Mouse (Mus musculus) embryo, embryonic 10 days (tissue): ENCODE measurements at regions not wholly inside any gene's neighbourhood (a gene's known extent, or its start where the extent isn't known, plus 50 kb on each side); places are given as distances from the start of the nearest gene placed in this dataset.
A peak's percentile ranks its signal among the peaks of the same experiment; 100 is the strongest.

Source experiments
- DNase-seq: peaks from one replicate; pipeline ENCODE4 v3.0.0-alpha.2; 2015; ENCODE audit warnings: low spot score

DNA sequence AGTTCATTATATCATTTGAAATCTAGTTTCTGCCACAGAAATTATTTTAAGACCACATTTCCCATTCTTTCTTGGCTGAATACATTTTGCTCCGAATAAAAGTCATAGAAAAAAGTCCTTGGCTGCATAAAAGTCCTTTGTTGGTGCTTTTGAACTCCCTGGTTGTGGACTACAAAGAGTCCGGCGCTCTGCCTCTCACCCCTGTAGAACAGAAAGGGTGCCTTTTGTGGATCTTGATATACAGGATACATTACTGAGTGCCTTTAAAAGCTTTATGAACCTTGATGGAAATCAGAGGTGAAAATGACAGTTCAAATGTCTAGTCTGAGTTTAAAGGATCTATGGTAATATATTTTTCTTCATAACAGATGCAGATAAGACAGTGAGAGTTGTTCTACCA is 355.5 kb downstream of the Anxa1 start:
- DNase-seq, result no peak

DNA sequence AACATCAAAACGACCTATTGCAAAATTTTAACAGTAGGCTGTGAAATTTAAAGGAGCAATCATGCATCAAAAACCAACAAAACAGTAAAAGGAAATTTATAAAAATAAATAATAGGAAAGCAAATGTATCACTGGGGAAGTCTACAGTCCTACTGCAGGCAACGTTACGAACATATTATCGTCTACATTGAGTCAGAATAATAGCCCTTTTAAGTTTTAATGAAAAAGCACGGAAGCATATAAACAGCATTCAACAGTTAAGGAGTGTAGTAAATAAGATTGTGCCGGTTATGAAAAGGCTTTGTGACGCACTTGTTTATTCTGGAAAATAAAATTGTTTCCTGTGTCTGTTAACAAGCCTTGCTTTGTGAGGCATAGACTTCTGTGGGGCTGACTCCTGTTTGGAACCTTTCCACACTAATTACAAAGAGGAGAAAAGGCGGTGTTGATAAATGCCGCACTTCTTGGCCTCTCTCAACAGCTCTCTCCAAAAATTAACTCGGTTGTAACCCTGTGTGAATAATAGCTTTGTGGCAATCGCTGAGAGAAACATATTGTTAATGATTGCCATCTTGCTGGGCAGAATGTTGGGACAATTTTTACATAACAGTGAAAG is 363.0 kb downstream of the Anxa1 start:
- no peak for DNase-seq

DNA sequence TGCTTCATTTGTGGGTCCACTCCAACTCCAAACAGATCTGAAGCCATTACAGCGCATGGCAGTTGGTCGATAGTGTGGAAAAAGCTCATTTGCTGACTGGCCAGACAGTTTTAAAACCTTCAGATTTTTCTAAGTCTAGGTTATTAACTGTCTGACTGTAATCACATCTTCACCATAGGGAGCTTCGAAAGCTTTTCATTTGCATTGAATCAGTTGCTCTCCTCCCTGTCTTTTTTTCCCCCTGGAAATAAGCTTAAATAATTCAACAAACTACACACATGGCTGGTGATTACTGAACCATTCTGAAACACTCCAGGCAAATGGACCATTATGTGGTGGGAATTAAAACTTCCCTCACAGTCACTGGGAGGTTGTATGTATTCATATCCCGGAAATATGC is 376.6 kb downstream of the Anxa1 start:
- no peak for DNase-seq

- peak; percentile 6 for DNase-seq
Measured at GRCm38 (mm10) chr19:20009801-20010441, 380.8 kb downstream of the Anxa1 start.

DNA sequence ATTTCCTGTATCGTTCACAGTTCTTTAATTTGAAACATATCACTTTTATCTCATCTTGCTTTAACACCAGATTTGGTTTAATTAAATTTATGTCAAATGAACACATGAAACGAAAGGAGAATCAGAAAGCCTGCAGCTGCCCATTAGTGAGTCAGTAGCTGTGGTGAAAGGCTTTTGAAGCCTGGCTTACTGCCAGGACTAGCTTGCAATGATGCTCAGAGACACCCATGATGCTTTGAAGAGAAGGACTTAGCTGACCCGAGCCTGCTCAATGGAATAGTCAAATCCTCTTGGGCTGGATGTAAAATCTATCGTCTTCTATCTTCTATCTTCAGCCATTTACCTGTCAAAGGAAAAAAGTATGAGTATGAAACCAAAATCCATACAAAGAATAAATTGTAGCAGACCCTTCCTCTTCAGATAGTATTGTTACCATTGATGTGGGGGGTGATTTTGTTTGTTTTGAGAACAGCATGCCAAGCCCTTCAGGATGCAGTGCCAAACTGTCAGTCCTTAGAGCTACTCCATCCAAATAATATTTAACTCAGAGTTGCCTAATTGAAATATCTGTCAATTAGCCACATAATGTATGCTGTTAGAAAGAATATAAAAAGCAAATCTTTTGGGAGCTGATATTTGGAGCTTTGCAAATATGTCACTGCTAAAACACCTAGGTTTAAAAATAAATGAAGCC is 384.7 kb downstream of the Anxa1 start:
- no peak for DNase-seq

DNA sequence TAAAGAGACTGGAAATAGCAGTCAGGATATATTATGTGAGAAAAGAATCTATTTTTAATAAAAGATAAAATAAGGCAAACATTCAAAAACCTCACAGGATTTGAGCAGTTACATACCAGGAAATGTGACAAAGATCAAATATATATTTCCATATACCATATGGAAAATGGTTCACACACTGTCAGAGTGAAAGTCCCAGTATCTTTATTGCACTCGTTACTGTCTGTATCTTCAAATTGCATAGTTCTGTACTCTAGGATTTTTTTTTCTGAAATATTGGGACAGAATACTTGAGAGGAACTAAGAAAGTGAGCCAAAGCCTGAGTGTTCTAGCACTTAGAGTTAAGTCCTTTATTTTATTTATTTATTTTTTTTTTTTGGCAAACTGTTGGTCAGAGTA is 403.5 kb downstream of the Anxa1 start:
- DNase-seq, result no peak

DNA sequence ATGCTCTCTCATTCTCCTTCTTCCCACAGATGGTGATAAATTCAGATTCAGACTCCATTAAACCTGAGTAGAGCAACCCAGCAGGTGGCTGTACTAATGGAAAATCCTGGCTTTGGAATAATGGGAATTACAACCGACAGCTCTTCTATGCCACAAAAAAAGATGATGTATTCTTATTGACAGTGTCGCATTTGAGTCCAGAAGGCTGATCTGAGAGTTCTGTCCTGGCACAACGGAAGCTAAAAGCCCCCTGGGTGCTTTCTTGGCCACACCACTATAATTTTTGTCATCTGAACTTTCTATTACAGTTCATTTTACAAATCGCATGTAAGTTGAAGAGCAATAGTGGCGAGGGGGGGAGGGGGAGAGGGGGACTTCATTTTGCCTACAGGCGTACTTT is 411.9 kb downstream of the Anxa1 start:
- no peak for DNase-seq

DNA sequence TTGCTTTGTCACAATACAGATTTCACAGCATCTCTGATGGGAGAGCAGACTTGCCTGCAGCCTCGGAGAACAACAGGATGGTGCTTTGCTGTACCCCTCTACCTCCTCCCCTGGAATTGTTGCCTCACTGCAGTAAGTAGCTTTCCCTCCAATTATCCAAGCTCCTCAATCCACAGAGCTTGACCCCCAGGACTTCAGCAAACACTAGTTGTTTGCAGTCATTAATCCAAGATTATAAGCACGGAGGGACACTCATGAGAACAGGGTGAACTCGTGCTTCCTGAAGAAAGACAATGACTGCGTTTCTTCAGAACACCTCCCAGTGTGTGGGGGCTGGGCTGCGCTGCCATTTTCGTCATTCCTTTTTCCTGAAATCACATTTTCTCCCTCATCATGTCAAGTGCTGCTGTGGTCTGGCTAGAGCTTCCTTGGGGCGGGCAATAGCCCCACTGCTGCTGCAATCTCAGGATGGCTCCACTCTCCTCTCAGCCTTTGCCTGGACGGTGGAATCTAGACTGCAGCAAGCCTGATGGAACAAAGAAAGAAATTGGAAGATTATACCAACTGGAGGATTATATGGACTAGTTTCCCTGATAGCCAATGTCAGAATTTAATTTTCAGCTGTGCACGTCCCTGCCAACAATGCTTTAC is 413.0 kb downstream of the Anxa1 start:
- DNase-seq, result peak; percentile 31

GRCm38 (mm10) chr19:19976776-19977175 is 414.0 kb downstream of the Anxa1 start:
- DNase-seq, result no peak

DNA sequence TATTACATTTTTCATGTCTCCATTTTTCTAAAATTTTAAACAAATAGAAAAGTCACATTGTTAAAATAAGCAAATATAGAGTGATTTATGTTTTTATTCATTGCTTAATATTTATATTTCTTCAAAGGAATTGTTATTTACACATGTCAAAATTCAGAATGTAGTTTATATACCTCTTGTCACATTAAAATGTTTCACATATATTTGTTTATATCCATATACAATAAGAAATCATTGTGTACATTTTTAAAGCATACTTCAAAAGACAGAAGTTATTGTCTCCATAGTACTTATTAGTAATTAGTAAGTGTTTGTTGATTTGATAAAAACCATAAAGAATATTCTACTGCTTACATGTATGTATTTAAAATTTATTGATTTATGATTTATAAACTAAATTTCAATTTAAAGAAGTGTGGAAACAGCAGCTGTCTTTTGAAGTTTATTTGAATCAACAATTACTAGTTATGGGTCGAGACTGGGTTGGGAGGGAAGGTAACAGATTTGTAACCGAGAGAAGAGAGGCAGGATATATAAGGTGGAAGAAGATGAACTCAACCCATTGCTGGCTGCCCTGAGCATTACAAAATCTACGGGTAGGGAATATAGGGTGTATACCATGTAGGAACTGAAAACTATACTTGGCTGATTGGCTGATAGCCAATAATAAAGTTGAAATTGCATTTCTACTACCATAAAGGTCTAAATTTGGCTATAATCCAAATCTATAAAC is 420.8 kb downstream of the Anxa1 start:
- DNase-seq, result no peak

DNA sequence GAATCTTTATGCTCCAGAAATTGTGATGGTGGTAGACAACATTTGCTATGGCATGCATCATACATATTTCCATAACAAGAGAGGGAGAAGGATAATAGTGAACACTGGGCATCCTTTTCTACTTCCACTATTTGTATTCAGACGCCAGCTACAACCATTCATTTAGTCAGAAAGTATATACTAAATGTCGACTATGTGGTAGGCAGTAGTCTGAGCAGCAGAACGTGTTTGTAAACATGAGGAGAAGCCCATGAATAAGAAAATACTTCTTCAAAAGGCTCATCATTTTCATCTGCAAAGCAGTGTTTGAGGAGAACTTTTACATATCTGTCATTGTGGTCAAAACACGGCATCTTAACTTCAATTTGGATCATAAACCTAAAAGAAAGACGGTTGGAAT is 421.4 kb downstream of the Anxa1 start:
- DNase-seq, result no peak

DNA sequence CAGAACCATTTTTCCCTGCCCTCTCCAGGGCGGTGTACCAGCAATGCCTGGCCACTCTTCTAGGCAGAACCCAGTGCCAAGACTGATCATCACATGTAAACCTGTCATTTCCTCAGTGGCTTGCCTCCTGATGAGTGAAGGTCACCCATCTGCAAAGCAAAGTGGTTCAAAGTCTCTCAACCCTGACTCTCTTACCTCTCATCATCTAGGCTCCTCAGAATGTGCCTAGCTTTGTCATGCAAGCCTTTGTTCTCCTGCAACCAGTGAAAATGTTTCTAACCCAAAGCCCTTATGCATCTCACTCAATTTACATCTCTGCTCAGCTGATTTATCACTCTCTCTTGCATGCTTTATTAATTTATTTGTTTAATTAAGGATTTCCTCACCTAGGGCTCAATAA is 445.5 kb downstream of the Anxa1 start:
- no peak for DNase-seq

DNA sequence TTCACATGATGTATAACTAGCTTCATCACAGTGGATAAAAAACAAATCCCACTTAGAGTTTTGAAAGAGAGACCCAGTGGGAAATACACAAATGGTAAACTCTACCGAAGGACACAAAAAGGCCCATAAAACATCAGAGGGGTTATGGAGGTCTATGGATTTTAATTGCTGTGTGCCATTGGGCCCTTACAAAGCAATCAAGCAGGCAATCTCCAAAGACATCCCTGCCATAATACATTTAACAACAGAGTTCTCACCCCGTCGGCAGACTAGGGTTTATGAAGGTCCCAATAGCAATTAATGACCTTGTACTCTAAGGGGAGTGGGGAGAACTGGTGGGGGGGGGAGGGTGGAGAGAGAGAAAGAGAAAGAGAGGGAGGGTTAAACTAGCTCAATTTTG is 448.0 kb downstream of the Anxa1 start:
- DNase-seq, result no peak

DNA sequence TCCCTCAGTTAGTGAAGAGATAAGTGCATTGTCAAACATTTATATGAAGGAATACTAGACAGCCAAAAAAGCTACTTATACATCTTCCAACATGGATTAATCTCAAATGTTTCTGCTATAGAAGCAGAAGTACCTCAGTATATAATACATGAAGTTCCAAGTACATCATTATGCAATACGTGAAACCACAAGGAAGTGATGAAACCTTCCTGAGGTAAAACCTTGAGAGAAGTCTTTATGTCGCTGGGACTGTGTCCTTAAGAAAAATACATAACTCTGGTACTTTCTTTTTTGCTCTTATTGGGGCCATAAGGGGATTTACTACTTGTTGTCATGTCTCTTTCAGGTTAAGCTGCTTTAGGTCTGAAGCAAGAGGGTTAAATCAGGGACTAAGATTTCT is 469.6 kb downstream of the Anxa1 start:
- no peak for DNase-seq

DNA sequence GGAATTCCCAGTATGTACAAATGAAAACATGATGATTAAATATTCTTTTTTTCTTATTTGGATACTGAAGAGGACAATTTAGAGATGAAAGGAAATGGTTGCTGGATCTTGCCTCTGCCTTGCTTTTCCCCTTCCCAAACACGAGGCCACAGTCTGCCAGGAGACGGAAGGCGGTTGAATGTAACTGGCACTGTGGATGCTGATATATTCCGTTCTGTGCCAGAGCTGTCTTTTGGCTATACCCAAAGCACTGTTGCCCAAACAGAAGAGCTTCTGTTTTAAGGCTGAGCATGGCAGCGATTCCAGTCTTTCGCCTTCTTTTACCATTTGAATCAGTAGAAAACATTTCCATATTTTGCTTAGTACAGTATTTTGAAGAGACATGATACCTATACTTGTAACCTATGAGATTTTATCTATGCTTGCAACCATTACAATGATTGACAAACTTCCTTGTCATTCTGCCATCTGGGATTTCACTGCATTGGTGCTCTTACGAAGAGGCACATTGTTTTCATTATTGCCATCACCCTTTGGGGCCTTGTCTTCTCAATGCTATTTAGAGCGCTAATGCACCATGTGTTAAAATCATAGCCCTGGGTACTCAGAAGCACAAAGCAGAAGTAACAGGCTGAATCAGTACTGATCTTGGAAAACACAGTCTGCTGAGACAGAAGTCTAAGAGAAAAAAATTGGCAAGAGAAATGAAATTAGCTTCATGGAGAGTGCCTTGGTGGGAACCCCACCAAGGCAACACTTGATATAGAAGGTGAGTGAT is 504.6 kb downstream of the Anxa1 start:
- no peak for DNase-seq

DNA sequence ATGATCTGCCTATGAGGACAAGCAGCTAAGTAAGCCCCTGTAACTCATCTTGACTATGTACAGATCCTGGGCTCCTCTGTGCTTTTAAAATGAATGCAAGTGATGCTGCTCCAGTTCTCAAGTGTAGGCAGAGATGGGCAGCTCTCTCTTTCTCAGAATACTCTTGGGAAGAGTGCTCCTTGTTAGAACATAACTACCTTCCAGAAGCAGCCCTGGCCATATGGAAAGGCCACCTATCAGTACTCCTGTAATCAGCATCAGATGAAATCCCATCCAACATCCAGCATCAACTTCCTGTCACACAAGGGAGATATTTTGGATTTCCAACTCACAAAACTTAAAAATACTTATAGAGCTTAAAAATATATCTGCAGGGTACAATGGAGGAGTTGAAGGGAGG is 509.8 kb downstream of the Anxa1 start:
- DNase-seq, result no peak

DNA sequence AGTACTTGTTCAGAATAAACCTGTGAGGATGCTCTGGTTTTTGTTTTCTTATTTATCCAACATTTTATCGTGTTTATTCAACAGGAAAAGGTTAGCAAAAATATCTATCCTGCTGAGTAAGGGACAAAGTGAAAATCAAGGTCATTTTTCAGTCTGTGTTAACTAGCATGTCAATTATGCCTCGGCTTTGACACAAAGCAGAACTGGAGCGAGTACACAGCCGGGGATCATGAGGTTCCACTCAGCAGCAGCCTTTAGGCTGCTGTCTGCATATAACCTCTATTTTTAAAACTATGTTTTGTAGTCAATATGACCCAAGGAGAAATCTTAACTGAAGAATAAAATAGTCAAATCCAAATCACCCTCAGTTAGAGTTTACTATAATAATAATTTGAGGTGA is 542.6 kb downstream of the Anxa1 start:
- DNase-seq, result no peak

- DNase-seq, result no peak
Measured at GRCm38 (mm10) chr19:19807992-19808391, 582.8 kb downstream of the Anxa1 start.

GRCm38 (mm10) chr19:19793835-19794234 is 596.9 kb downstream of the Anxa1 start:
- no peak for DNase-seq

DNA sequence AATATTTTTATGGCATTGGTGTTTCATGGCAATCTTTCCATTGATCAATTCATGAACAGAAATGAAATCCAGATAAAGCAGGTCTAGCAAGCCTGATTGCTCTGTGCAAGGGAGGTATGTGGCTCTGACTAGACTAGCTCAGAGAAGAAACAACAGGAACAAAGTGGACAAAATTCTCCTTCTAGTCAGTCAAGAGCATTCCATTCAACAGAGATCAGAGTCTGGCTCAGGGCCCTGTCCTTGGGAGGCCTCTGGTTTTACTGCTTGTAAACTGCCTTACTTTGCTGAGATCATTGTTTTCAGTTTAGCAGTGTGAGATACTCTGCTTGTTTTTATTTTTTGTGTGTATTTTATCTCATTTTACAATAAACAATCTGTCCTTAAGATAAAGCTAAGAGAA is 607.2 kb downstream of the Anxa1 start:
- DNase-seq, result no peak

GRCm38 (mm10) chr19:19777891-19778290 is 612.9 kb downstream of the Anxa1 start:
- DNase-seq, result no peak

- DNase-seq, result no peak
Measured at GRCm38 (mm10) chr19:19770990-19771389, 619.8 kb downstream of the Anxa1 start.
